Mouse (Mus musculus) lung, embryonic 14.5 days (tissue): ENCODE data around the gene Nup133. TPM values are rescaled to one million over a fixed set of nuclear protein-coding genes. Genes with fewer than 3 reads are reported as not detected.

ENCODE experiments used
- ATAC-seq: fragments of 200-750 bp; cut with Nextera tagmentation; 2 replicates; pipeline ENCODE4 v1.8.0; 2017; ENCODE audit warnings: mild to moderate bottlenecking, moderate TSS enrichment, moderate library complexity; ENCODE audit not compliant: insufficient read depth
- DNase-seq: peaks from one replicate; pipeline ENCODE4 v3.0.0-alpha.2; 2015
- H3K27ac ChIP-seq: fragments of 300-500 bp; sonication (generic); 2 replicates; pipeline ENCODE4 v1.5.1; 2014; ENCODE audit warnings: low read depth, mild to moderate bottlenecking, moderate library complexity
- H3K27me3 ChIP-seq: fragments of 300-500 bp; sonication (generic); 2 replicates; pipeline ENCODE4 v1.6.1; 2014; ENCODE audit warnings: low read length, control low read depth; ENCODE audit not compliant: insufficient read depth
- H3K36me3 ChIP-seq: fragments of 300-500 bp; sonication (generic); 2 replicates; pipeline ENCODE4 v1.6.1; 2014; ENCODE audit warnings: control low read depth; ENCODE audit not compliant: insufficient read depth
- H3K4me1 ChIP-seq: fragments of 300-500 bp; sonication (generic); 2 replicates; pipeline ENCODE4 v1.6.1; 2014; ENCODE audit warnings: antibody characterized with exemption, control low read depth; ENCODE audit not compliant: insufficient read depth
- H3K4me2 ChIP-seq: fragments of 300-500 bp; sonication (generic); 2 replicates; pipeline ENCODE4 v1.6.1; 2014; ENCODE audit warnings: mild to moderate bottlenecking
- H3K4me3 ChIP-seq: fragments of 300-500 bp; sonication (generic); 2 replicates; pipeline ENCODE4 v1.5.1; 2014; ENCODE audit warnings: low read depth, low read length
- H3K9ac ChIP-seq: fragments of 300-500 bp; sonication (generic); 2 replicates; pipeline ENCODE4 v1.6.1; 2014
- H3K9me3 ChIP-seq: fragments of 300-500 bp; sonication (generic); 2 replicates; pipeline ENCODE4 v1.6.1; 2016; ENCODE audit warnings: low read depth, low read length, control low read depth
- CTCF ChIP-seq: IDR thresholded peaks from 2 replicates; pipeline ENCODE4 v1.5.1; 2016; ENCODE audit warnings: antibody characterized with exemption, low read depth
- WGBS: fragments of 180-500 bp; shearing (Covaris S2); extraction: QIAGEN DNeasy Blood & Tissue Kit; methylation state at CpG from one replicate; pipeline ENCODE4 v1.1.7; 2014; 5-methylcytosine and 5-hydroxymethylcytosine counted together
- polyA plus RNA-seq: library from polyadenylated mRNA; unstranded; fragments of >200 nt; fragmentation: Nextera tagmentation; extraction: Ambion mirVana; gene quantifications from 2 replicates; pipeline ENCODE4 v1.2.1, GENCODE M21; 2014

Nup133 gene
- polyA plus RNA-seq, 1 experiment from 2014 or later: 54.4 TPM

DNA sequence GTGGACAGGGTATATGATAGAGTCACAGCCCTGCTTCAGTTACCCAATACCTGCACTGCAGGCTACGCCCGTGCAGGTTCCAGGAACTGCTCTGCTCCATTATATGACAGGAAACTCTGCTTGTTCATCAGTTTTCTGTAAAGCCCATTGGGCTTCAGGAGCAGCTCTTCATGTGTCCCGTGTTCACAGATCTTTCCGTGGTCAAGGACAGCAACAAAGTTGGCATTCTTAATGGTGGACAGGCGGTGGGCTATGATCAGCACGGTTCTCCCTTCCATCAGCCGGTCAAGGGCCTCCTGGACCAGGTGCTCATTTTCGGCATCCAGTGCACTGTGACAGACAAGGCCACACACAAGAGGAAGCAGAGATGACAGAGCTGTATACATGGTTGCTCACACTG, 5.2 kb upstream of the Nup133 start:
- 91% methylated on average over 8 of the region's 8 CpGs for WGBS
- TF ChIP-seq CTCF: no peak
- ATAC-seq (no peak), DNase-seq (no peak)
- no peak overlapping the region for H3K27ac ChIP-seq
- no peaks in the 10 kb centered on the region for H3K27me3 ChIP-seq
- H3K4me1 ChIP-seq: no peaks in the 10 kb centered on the region
- no peak overlapping the region for H3K4me3 ChIP-seq
- H3K36me3 ChIP-seq: peaks cover 29% of the 10 kb centered on the region; the same call in 1 of the 2 replicates
- no peaks in the 10 kb centered on the region for H3K9me3 ChIP-seq
- H3K9ac ChIP-seq: no peak overlapping the region
- H3K4me2 ChIP-seq: no peak overlapping the region

DNA sequence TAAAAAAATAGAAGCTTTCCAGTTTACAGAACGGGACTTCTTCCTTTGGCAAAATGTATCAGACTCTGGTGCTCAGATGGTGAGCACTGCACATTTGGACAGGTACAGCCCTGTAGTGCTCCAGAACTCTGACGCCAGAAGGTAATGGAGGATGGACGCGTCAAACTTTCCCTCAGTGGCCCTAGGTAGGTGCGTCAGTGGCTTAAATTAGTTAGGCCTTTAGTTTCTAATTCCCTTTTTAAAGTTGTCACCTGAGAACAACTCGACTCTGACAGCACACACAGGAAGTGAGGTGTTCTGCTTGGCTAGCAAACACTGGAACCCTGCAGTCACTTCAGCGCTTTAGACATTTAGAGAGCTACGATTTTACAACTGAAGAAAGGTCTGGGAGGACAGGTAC, 4.6 kb upstream of the Nup133 start:
- Histone ChIP-seq H3K4me3 (no peak overlapping the region), H3K9me3 (no peaks in the 10 kb centered on the region), H3K9ac (no peak overlapping the region), H3K27ac (no peak overlapping the region), H3K27me3 (no peaks in the 10 kb centered on the region), H3K4me2 (no peak overlapping the region), H3K4me1 (no peaks in the 10 kb centered on the region; the same call in 1 of the 2 replicates), H3K36me3 (peaks cover 28% of the 10 kb centered on the region; the same call in 1 of the 2 replicates)
- ATAC-seq: no peak
- TF ChIP-seq CTCF: no peak
- no peak for DNase-seq
- 82% methylated on average over 8 of the region's 8 CpGs for WGBS

DNA sequence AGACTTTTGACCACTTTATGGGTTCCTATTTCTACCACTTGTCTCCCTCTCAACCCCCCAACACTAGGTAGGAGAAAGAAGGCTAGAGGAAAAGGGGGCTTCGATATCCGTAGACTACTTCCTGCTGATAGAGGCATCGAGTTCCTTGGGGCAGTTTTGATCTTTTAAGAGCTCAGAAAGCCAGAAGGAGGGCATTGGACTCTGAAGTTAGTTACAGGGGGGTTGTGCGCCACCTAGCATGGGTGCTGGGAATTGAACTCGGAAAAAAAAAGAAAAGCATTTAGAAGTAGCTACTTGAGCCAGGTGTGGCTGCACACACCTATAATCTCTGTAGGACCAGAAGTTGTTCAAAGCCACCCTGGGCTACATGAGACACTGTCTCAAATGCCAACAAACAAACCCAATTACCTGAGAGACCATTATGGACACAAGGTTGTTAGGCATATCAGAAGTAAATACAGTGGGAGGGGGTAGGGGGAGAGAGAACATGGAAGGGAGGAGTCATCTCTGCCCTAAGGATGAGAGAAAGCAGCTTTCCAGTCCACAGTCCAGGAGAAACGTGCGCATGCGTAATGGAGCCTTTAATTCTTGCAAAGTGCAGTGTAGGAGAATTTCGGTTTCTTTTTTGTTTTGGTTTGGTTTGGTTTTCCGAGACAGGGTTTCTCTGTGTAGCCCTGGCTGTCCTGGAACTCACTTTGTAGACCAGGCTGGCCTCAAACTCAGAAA, 1.2 kb upstream of the Nup133 start:
- peak overlapping the region; percentile 91 for H3K9ac ChIP-seq
- DNase-seq (peak; percentile 86), ATAC-seq (peak; percentile 25; the same call in 1 of the 2 replicates)
- H3K27me3 ChIP-seq: no peaks in the 10 kb centered on the region
- peak overlapping the region; percentile 96 for H3K4me3 ChIP-seq
- peak overlapping the region; percentile 98 for H3K4me2 ChIP-seq
- peak; percentile 72 for TF ChIP-seq CTCF
- peak overlapping the region; percentile 86; the same call in 1 of the 2 replicates for H3K27ac ChIP-seq
- 29% methylated on average over 10 of the region's 10 CpGs for WGBS
- no peaks in the 10 kb centered on the region for H3K9me3 ChIP-seq
- H3K36me3 ChIP-seq: peaks cover 36% of the 10 kb centered on the region
- H3K4me1 ChIP-seq: peaks cover 6% of the 10 kb centered on the region; the same call in 1 of the 2 replicates

DNA sequence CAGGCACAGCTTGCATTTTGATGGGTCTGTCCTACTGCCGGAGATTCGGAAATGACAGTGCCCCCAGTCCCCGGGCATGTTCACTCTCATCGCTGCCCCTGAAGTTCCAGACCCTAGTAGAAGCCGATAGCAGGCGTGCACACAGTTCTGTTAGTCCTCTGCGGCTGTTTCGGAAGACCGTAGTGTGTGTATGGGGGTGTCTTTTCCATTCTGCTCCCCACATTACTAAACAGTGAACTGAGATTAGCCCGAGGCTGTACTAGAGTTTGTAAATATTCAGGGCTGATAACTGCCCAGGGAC, 571 bp upstream of the Nup133 start:
- no peaks in the 10 kb centered on the region for H3K27me3 ChIP-seq
- ATAC-seq (no peak; the same call in 1 of the 2 replicates), DNase-seq (peak; percentile 24)
- TF ChIP-seq CTCF: no peak
- WGBS: 2% methylated on average over 10 of the region's 10 CpGs
- peak overlapping the region; percentile 86 for H3K27ac ChIP-seq
- peaks cover 6% of the 10 kb centered on the region; the same call in 1 of the 2 replicates for H3K4me1 ChIP-seq
- H3K4me3 ChIP-seq: peak overlapping the region; percentile 96
- H3K9ac ChIP-seq: peak overlapping the region; percentile 91
- H3K9me3 ChIP-seq: no peaks in the 10 kb centered on the region
- peak overlapping the region; percentile 98 for H3K4me2 ChIP-seq
- peaks cover 38% of the 10 kb centered on the region for H3K36me3 ChIP-seq

DNA sequence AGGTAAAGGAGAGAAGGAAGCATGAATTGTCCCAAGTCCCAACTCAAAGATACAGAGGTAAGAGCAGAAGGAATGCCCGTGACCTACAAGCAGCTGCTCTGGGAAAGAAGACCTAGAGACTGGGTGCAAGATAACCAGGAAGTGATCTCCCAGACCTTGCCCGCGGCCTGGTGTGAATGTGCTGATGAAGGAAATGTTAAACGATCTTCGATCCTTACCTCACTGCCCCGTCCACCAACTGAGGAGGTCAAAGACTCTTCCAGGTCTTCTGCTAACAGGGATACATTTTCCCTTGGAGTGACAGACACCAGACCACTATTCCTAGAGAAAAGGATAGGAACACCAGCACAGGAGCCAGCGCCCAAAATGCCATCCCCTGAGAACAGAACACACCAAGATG, 20.0 kb downstream of the Nup133 start:
- no peak overlapping the region for H3K4me3 ChIP-seq
- DNase-seq: no peak
- 87% methylated on average over 7 of the region's 7 CpGs for WGBS
- H3K9me3 ChIP-seq: no peaks in the 10 kb centered on the region
- H3K9ac ChIP-seq: no peak overlapping the region
- H3K27me3 ChIP-seq: no peaks in the 10 kb centered on the region
- peaks cover 88% of the 10 kb centered on the region for H3K36me3 ChIP-seq
- no peak for ATAC-seq
- H3K4me2 ChIP-seq: no peak overlapping the region
- no peak overlapping the region for H3K27ac ChIP-seq
- no peak for TF ChIP-seq CTCF
- no peaks in the 10 kb centered on the region for H3K4me1 ChIP-seq

DNA sequence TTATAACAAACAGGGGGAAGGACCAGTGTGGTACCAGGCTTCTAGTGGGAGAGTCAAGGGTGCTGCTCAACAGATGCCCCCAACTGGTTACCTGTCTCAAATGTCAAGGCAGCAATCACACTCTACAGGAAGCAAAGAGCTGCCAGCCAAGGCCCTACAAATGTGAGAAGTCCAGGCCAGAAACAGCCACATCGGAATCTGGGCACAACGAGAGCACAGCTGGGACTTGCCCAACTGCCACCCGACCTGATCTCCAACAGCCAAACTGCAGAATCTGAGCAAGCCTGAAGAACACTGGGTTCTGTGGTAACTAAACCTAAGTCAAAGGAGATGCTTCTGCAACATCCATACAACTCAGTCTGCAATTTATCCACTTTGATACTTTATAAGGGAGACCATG, 23.4 kb downstream of the Nup133 start:
- Histone ChIP-seq H3K4me1 (no peaks in the 10 kb centered on the region), H3K4me3 (no peak overlapping the region), H3K4me2 (no peak overlapping the region), H3K27ac (no peak overlapping the region), H3K9ac (no peak overlapping the region), H3K9me3 (no peaks in the 10 kb centered on the region), H3K36me3 (peaks cover 90% of the 10 kb centered on the region), H3K27me3 (no peaks in the 10 kb centered on the region)
- TF ChIP-seq CTCF: no peak
- ATAC-seq (no peak), DNase-seq (no peak)
- 89% methylated on average over 3 of the region's 3 CpGs for WGBS

DNA sequence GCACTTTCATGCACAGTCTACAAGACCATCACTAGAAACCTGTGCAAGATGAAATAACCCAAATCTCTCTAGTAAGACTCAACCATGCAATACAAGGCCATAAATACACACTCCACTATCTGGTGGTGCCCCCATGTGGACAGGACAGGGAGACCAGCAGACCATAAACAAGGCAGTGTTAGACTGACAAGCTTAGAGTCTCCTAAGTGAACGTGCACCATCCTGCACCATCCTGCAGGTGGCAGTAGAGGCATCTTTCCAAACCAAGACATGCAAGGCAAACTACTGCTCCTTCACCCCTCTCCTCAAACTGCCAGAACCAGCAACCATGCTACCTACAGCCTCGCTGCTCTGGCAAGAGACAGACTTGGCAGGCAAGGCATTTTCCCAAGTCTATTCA, 24.3 kb downstream of the Nup133 start:
- no peak overlapping the region for H3K4me3 ChIP-seq
- peak; percentile 65; the same call in 1 of the 2 replicates for ATAC-seq
- WGBS: 15% methylated on average over 2 of the region's 2 CpGs

More for the DNA sequence above, 24.3 kb downstream of the Nup133 start:
- peak; percentile 90 for DNase-seq
- Histone ChIP-seq H3K9ac (no peak overlapping the region), H3K9me3 (no peaks in the 10 kb centered on the region), H3K4me1 (no peaks in the 10 kb centered on the region), H3K27me3 (no peaks in the 10 kb centered on the region), H3K4me2 (no peak overlapping the region), H3K36me3 (peaks cover 91% of the 10 kb centered on the region), H3K27ac (no peak overlapping the region)
- peak; percentile 95 for TF ChIP-seq CTCF
